Mouse (Mus musculus) kidney, embryonic 15.5 days (tissue): ENCODE results near the gene Gfy. TPM values are rescaled to one million over a fixed set of nuclear protein-coding genes. Genes with fewer than 3 reads are reported as not detected.
A peak's percentile ranks its signal among the peaks of the same experiment; 100 is the strongest.
"Not testable (repeated sequence)": the region's sequence is repeated elsewhere in the genome, so short reads cannot be mapped to it uniquely, and the experiment has no call there.

Source experiments
- ATAC-seq: fragments of 200-750 bp; cut with Nextera tagmentation; replicated peaks from 2 replicates; pipeline ENCODE4 v1.8.0; 2017; ENCODE audit warnings: moderate TSS enrichment; ENCODE audit not compliant: low FRiP score
- H3K27ac ChIP-seq: fragments of 300-500 bp; sonication (generic); 2 replicates; pipeline ENCODE4 v1.5.1; 2015; ENCODE audit warnings: mild to moderate bottlenecking, inconsistent platforms
- H3K27me3 ChIP-seq: fragments of 300-500 bp; sonication (generic); 2 replicates; pipeline ENCODE4 v1.6.1; 2015; ENCODE audit warnings: inconsistent platforms
- H3K36me3 ChIP-seq: fragments of 300-500 bp; sonication (generic); 2 replicates; pipeline ENCODE4 v1.6.1; 2015; ENCODE audit warnings: inconsistent platforms
- H3K4me1 ChIP-seq: fragments of 300-500 bp; sonication (generic); 2 replicates; pipeline ENCODE4 v1.6.1; 2015; ENCODE audit warnings: inconsistent platforms
- H3K4me2 ChIP-seq: fragments of 300-500 bp; sonication (generic); 2 replicates; pipeline ENCODE4 v1.6.1; 2015; ENCODE audit warnings: moderate library complexity, mild to moderate bottlenecking, inconsistent platforms
- H3K4me3 ChIP-seq: fragments of 300-500 bp; sonication (generic); replicated peaks from 2 replicates; pipeline ENCODE4 v1.5.1; 2015; ENCODE audit warnings: mild to moderate bottlenecking, inconsistent platforms
- H3K9ac ChIP-seq: fragments of 300-500 bp; sonication (generic); 2 replicates; pipeline ENCODE4 v1.6.1; 2015; ENCODE audit warnings: mild to moderate bottlenecking, inconsistent platforms
- H3K9me3 ChIP-seq: fragments of 300-500 bp; sonication (generic); replicated peaks from 2 replicates; pipeline ENCODE4 v1.6.1; 2016; ENCODE audit warnings: inconsistent platforms
- WGBS: fragments of 180-500 bp; shearing (Covaris S2); methylation state at CpG from one replicate; pipeline ENCODE4 v1.1.7; 2015; ENCODE audit warnings: mixed read lengths; 5-methylcytosine and 5-hydroxymethylcytosine counted together
- polyA plus RNA-seq: library from polyadenylated mRNA; unstranded; fragments of >200 nt; fragmentation: Nextera tagmentation; extraction: Ambion mirVana; gene quantifications from 2 replicates; pipeline ENCODE4 v1.2.1, GENCODE M21; 2015

Gfy gene
- polyA plus RNA-seq, 1 experiment from 2014 or later, result not detected

GRCm38 (mm10) chr7:45154096-45154992 lies 25.0 kb downstream of the Gfy start, which contains the start of the genes Pih1d1 and Aldh16a1:
Gene Pih1d1 (plus strand): TSS chr7:45154303.
Gene Aldh16a1 (minus strand): TSS chr7:45154584.
- peak within 1 kb of the TSS; percentile 63 for H3K4me3 ChIP-seq
- peak within 1 kb of the TSS; percentile 97 for H3K27ac ChIP-seq
- H3K36me3 ChIP-seq, result peaks cover 29% of the 10 kb centered on the region
- H3K27me3 ChIP-seq, result no peaks in the 10 kb centered on the region
- H3K9me3 ChIP-seq, result no peaks in the 10 kb centered on the region
- WGBS, result 4% methylated on average over 69 of the region's 69 CpGs
- peaks cover 44% of the 10 kb centered on the region for H3K4me1 ChIP-seq
- ATAC-seq, result peak; percentile 94
- H3K9ac ChIP-seq, result peak within 1 kb of the TSS; percentile 89
- H3K4me2 ChIP-seq, result peak within 1 kb of the TSS; percentile 74

DNA sequence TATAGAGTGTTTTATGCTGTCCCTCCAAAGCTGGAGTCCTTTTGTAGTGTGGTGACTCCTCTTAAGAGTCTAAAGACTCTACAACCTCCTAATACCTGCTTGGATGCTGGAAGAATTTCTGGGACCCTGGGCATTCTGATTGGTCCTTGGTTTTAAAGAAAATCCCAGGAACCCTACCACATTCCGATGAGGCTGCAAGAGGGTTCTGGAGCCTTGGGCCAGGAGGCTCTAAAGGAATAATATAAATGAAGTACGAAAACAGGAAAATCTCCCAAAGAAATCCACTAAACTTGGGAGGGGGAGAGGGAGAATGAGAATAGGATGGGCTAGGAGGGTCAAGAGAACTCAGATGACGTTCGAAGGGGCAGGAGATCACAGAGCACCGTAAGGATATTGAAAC lies 25.8 kb downstream of the Gfy start:
- Histone ChIP-seq H3K36me3 (peaks cover 22% of the 10 kb centered on the region), H3K27ac (peak overlapping the region; percentile 97), H3K4me3 (peak overlapping the region; percentile 63), H3K4me1 (peaks cover 52% of the 10 kb centered on the region), H3K27me3 (no peaks in the 10 kb centered on the region), H3K9ac (peak overlapping the region; percentile 89), H3K4me2 (peak overlapping the region; percentile 74), H3K9me3 (no peaks in the 10 kb centered on the region)
- ATAC-seq, result no peak
- 4% methylated on average over 5 of the region's 5 CpGs for whole genome bisulfite sequencing

DNA sequence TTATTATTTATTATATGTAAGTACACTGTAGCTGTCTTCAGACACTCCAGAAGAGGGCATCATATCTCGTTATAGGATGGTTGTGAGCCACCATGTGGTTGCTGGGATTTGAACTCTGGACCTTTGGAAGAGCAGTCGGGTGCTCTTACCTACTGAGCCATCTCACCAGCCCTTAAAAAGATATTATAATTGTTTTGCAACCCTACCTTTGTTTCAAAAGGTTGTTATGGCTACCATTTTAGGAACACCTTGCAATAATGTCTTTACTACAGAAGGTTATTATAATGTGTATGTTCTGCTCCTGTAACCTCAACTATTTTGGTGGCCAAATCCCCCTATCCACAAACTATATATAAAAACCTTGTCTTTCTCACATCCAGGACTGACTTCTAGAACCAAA lies 26.3 kb downstream of the Gfy start:
- Histone ChIP-seq H3K36me3 (peaks cover 22% of the 10 kb centered on the region), H3K9ac (peak overlapping the region; percentile 89; the same call in 1 of the 2 replicates), H3K4me2 (peak overlapping the region; percentile 74), H3K4me1 (peaks cover 57% of the 10 kb centered on the region), H3K4me3 (peak overlapping the region; percentile 63), H3K27ac (peak overlapping the region; percentile 97; the same call in 1 of the 2 replicates)
- ATAC-seq, H3K27me3 ChIP-seq, H3K9me3 ChIP-seq: not testable (repeated sequence)
- WGBS, result 88% methylated on average over 2 of the region's 2 CpGs

GRCm38 (mm10) chr7:45151303-45151702 lies 28.1 kb downstream of the Gfy start:
- no peak for ATAC-seq
- 22% methylated on average over 11 of the region's 11 CpGs for WGBS
- no peak overlapping the region for H3K9ac ChIP-seq
- H3K27me3 ChIP-seq, result no peaks in the 10 kb centered on the region
- no peak overlapping the region; the same call in 1 of the 2 replicates for H3K4me2 ChIP-seq
- H3K4me1 ChIP-seq, result peaks cover 61% of the 10 kb centered on the region
- no peaks in the 10 kb centered on the region for H3K9me3 ChIP-seq
- H3K27ac ChIP-seq, result peak overlapping the region; percentile 80
- H3K4me3 ChIP-seq, result no peak overlapping the region
- H3K36me3 ChIP-seq, result peaks cover 21% of the 10 kb centered on the region

- Histone ChIP-seq H3K4me1 (peaks cover 57% of the 10 kb centered on the region), H3K9ac (no peak overlapping the region), H3K27me3 (no peaks in the 10 kb centered on the region), H3K4me2 (no peak overlapping the region; the same call in 1 of the 2 replicates), H3K4me3 (no peak overlapping the region), H3K36me3 (peaks cover 28% of the 10 kb centered on the region), H3K9me3 (no peaks in the 10 kb centered on the region), H3K27ac (peak overlapping the region; percentile 80)
- WGBS, result 38% methylated on average over 4 of the region's 4 CpGs
- no peak for ATAC-seq
Measured at GRCm38 (mm10) chr7:45150321-45150720, 29.0 kb downstream of the Gfy start.

- no peak for ATAC-seq
- Histone ChIP-seq H3K9ac (no peak overlapping the region), H3K4me2 (no peak overlapping the region), H3K4me1 (peaks cover 50% of the 10 kb centered on the region), H3K9me3 (no peaks in the 10 kb centered on the region), H3K27me3 (no peaks in the 10 kb centered on the region), H3K4me3 (no peak overlapping the region), H3K27ac (peak overlapping the region; percentile 79), H3K36me3 (peaks cover 35% of the 10 kb centered on the region)
- 58% methylated on average over 6 of the region's 6 CpGs for WGBS
Measured at GRCm38 (mm10) chr7:45149545-45149944, 29.8 kb downstream of the Gfy start.

DNA sequence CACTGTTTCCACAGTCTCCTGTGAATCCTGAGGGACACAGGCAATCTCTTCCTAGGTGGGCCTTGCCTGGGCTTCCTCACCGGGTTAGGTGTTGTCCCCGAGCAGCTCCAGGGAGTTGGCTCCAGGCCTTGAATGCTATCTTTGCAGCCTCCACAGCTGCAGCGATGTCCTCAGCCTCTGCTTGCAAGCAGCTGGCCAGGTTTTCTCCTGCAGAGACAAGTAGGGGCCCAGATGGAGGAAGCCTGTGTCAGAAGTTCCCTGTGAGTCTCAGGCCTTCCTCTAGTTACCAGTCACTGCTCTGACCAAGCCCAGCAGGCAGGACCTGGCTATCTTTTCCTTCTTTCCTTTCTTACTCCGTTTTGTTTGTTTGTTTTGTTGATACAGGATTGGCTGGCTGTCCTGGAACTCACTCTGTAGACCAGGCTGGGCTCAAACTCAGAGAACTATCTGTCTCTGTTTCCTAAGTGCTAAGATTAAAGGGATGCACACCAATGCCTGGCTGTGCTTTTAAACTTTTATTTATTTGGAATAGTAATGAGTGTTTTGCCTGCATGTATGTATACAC lies 30.8 kb downstream of the Gfy start:
- H3K9me3 ChIP-seq, result no peaks in the 10 kb centered on the region
- no peak for ATAC-seq
- peak overlapping the region; percentile 79 for H3K27ac ChIP-seq
- H3K36me3 ChIP-seq, result peaks cover 45% of the 10 kb centered on the region
- H3K4me1 ChIP-seq, result peaks cover 49% of the 10 kb centered on the region
- 62% methylated on average over 4 of the region's 4 CpGs for WGBS
- H3K4me3 ChIP-seq, result no peak overlapping the region
- no peak overlapping the region for H3K4me2 ChIP-seq
- no peak overlapping the region for H3K9ac ChIP-seq
- H3K27me3 ChIP-seq, result no peaks in the 10 kb centered on the region

- WGBS, result 68% methylated on average over 11 of the region's 11 CpGs
- Histone ChIP-seq H3K4me1 (peaks cover 45% of the 10 kb centered on the region), H3K4me2 (0 out of 2 replicates have a peak overlapping the region, but pooled peaks have one; percentile 24), H3K4me3 (no peak overlapping the region), H3K27me3 (no peaks in the 10 kb centered on the region), H3K36me3 (peaks cover 52% of the 10 kb centered on the region), H3K9ac (no peak overlapping the region), H3K9me3 (no peaks in the 10 kb centered on the region), H3K27ac (peak overlapping the region; percentile 54; the same call in 1 of the 2 replicates)
- ATAC-seq, result peak; percentile 50
Measured at GRCm38 (mm10) chr7:45147899-45148298, 31.5 kb downstream of the Gfy start.

GRCm38 (mm10) chr7:45147267-45147666 lies 32.1 kb downstream of the Gfy start:
- H3K4me1 ChIP-seq, result peaks cover 45% of the 10 kb centered on the region
- H3K9ac ChIP-seq, result no peak overlapping the region
- peak overlapping the region; percentile 54; the same call in 1 of the 2 replicates for H3K27ac ChIP-seq
- no peak overlapping the region for H3K4me3 ChIP-seq
- H3K4me2 ChIP-seq, result peak overlapping the region; percentile 24; the same call in 1 of the 2 replicates
- H3K36me3 ChIP-seq, result peaks cover 58% of the 10 kb centered on the region
- no peaks in the 10 kb centered on the region for H3K9me3 ChIP-seq
- 90% methylated on average over 11 of the region's 11 CpGs for WGBS
- no peaks in the 10 kb centered on the region for H3K27me3 ChIP-seq
- ATAC-seq, result no peak

DNA sequence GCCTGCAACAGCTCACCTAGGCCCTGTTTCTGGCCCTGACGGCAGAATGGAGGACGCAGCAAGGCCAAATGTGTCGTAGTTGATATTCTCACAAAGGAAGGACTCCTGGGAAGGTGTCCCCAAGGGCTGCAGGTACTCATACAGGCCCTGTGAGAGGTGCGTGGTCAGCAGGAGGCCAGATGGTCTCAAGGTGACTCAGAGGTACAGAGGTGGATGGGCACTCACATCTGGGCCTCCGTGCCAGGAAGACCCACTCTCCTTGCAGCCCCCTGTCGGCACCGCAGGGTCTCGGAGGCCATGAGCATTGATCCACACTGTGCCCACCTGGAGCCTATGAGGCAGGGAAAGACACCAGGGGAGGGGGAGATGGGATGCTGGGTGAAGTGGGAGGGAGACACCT lies 33.9 kb downstream of the Gfy start:
- no peak for ATAC-seq
- Histone ChIP-seq H3K9ac (no peak overlapping the region), H3K27ac (no peak overlapping the region), H3K27me3 (no peaks in the 10 kb centered on the region), H3K4me1 (peaks cover 28% of the 10 kb centered on the region), H3K4me2 (no peak overlapping the region), H3K36me3 (peaks cover 69% of the 10 kb centered on the region), H3K4me3 (no peak overlapping the region), H3K9me3 (no peaks in the 10 kb centered on the region)
- WGBS, result 95% methylated on average over 8 of the region's 8 CpGs

DNA sequence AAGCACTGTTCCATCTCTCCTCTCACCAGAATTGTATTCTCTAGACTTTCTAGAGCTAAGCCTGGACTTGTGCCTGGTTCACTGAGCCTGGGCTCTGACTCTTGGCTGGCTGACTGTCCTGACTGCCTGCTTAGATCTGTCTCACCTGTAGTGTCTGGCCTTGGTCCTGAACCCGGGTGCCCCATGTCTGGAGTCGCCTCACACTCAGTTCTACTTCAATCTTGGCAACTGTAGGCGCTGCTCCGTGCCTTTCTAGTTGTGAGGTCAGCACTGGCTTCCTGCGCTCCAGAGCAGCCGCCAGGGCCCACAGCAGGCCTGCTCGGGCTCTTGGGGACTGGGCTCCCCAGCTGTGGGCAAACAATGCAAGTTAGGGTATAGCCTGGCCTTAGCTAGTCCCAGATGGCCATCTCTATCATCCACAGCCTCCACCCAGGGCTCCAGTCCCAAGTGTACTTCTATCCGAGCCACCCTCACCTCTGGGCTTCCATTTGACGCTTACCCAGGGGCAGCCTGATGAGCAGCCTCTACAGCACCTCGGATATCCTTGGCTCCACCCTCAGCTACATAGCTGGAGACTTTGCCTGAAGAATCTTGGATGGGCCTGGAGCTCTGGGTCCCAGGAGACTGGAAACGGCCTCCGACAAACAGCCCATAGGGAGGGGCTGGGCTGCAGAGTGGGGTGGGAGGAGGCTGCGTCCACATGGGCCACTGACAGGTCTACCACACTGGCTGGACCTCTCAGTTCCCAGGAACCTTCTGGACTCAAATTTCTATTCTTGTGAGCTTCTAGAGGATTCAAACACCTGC lies 34.8 kb downstream of the Gfy start:
- no peak for ATAC-seq
- 86% methylated on average over 13 of the region's 13 CpGs for WGBS
- Histone ChIP-seq H3K4me2 (no peak overlapping the region), H3K4me1 (peaks cover 19% of the 10 kb centered on the region), H3K9me3 (no peaks in the 10 kb centered on the region), H3K27ac (no peak overlapping the region), H3K36me3 (peaks cover 69% of the 10 kb centered on the region), H3K9ac (no peak overlapping the region), H3K27me3 (no peaks in the 10 kb centered on the region), H3K4me3 (no peak overlapping the region)
